Comparison of ENCODE assay signal across 22 mouse cellular contexts in the genomic region with DNA sequence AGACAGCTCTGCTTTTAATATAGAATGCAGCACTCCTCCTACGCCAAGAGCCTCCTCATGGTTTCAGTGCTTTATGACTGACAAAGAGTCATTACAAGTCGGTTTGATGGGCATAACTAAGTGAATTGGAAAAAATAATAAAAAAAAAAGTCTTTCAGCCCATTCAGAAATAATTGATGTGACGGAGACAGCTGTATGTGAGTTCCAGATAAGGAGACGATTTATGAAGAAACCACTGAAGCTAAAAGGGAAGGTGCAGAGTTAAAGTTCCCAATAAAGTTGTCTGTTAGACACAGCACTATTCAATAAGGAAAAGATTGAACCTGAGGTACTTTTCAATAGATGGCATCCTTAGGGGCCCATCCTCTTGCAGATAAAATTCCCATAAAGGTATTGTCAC.
DNase-seq lines count a peak whose midpoint lies in the region; ATAC-seq and TF ChIP-seq lines count a peak whose summit lies in the region.
"Had no signal": no experiment of that assay in that cellular context is flagged by ENCODE, and none has a peak within 500 bp of the region (broad histone marks: within the 10 kb centered on the region; RNA-seq: fewer than 3 reads in every experiment).

No protein-coding gene starts in this region.

- H3K4me1 ChIP-seq in G1E (ENCODE audit: insufficient read depth, low read depth, low read length) (peaks cover 24% of the 10 kb centered on the region), MEL (ENCODE audit: control insufficient read depth in 1 of 2, insufficient read depth in 2 of 2, low read length in 2 of 2) (no peaks in the 10 kb centered on the region)
- no peaks in the 10 kb centered on the region for H3K4me1 ChIP-seq in forebrain, embryonic 11.5 days (replicated peaks; ENCODE audit: control insufficient read depth, insufficient read depth, low read length)
- H3K4me1 ChIP-seq in limb, embryonic 10.5 days, result peaks cover 8% of the 10 kb centered on the region
- no peaks in the 10 kb centered on the region for H3K4me1 ChIP-seq in midbrain, embryonic 10.5 days

- H3K36me3 ChIP-seq in G1E (replicated peaks) (no peaks in the 10 kb centered on the region), MEL (ENCODE audit: control insufficient read depth in 1 of 2, insufficient read depth in 2 of 2, low read length in 2 of 2) (no peaks in the 10 kb centered on the region)
- no peaks in the 10 kb centered on the region for H3K36me3 ChIP-seq in forebrain, embryonic 11.5 days (ENCODE audit: control insufficient read depth, insufficient read depth, low read length)
- H3K36me3 ChIP-seq in limb, embryonic 10.5 days, result no peaks in the 10 kb centered on the region
- H3K36me3 ChIP-seq in midbrain, embryonic 10.5 days, result no peaks in the 10 kb centered on the region

- no peak overlapping the region for H3K4me2 ChIP-seq in forebrain, embryonic 11.5 days (ENCODE audit: low read depth, low read length, severe bottlenecking)

- no peak for TF ChIP-seq EP300 in MEL (IDR thresholded peaks at IDR 0.05; ENCODE audit: low read depth in 1 of 2, low read length in 2 of 2)

- H3K27me3 ChIP-seq in G1E (ENCODE audit: insufficient read depth, low read length) (no peaks in the 10 kb centered on the region), MEL (ENCODE audit: control insufficient read depth in 1 of 2, insufficient read depth in 2 of 2, low read length in 2 of 2) (no peaks in the 10 kb centered on the region)
- no peaks in the 10 kb centered on the region for H3K27me3 ChIP-seq in forebrain, embryonic 11.5 days (ENCODE audit: control insufficient read depth, insufficient read depth, low read length)
- no peaks in the 10 kb centered on the region for H3K27me3 ChIP-seq in limb, embryonic 10.5 days (ENCODE audit: low read depth, poor library complexity, severe bottlenecking)
- H3K27me3 ChIP-seq in midbrain, embryonic 10.5 days (ENCODE audit: low read depth, poor library complexity, severe bottlenecking), result no peaks in the 10 kb centered on the region
- H3K27me3 ChIP-seq: CH12.LX, Patski had no signal

- no peak overlapping the region for H3K9ac ChIP-seq in MEL (ENCODE audit: control insufficient read depth, low read depth, low read length, poor library complexity, severe bottlenecking)
- H3K9ac ChIP-seq in forebrain, embryonic 11.5 days (ENCODE audit: low read length), result no peak overlapping the region

- no peak for DNase-seq in G1E (ENCODE audit: low spot score)
- DNase-seq in MEL (ENCODE audit: low read depth, low spot score), result peak; percentile 2
- DNase-seq in forebrain, embryonic 11.5 days (ENCODE audit: low spot score), result no peak
- DNase-seq in limb, embryonic 10.5 days (ENCODE audit: low spot score), result no peak
- DNase-seq in midbrain, embryonic 10.5 days (ENCODE audit: low spot score), result no peak
- DNase-seq: adrenal gland, adult 2 months; adrenal gland, adult 8-10 months; adrenal gland, postnatal 10 days; adrenal gland, postnatal 14 days; adrenal gland, postnatal 25 days; adrenal gland, postnatal 36 days; B cell, adult 2 months; cerebellum, adult 11 months; cerebellum, adult 11-12 months; cerebellum, adult 18-20 months; cerebellum, adult 2 months; cerebellum, adult 8-10 months had no signal

- H3K4me3 ChIP-seq in G1E (ENCODE audit: low read depth, low read length) (no peak overlapping the region), MEL (ENCODE audit: control insufficient read depth in 1 of 2, insufficient read depth in 1 of 2, low read depth in 2 of 2, low read length in 2 of 2) (no peak overlapping the region)
- H3K4me3 ChIP-seq in forebrain, embryonic 11.5 days (ENCODE audit: low read depth, low read length), result no peak overlapping the region
- H3K4me3 ChIP-seq in limb, embryonic 10.5 days, result no peak overlapping the region
- H3K4me3 ChIP-seq in midbrain, embryonic 10.5 days, result no peak overlapping the region

- peak; percentile 71 for ATAC-seq in G1E (ENCODE audit: extremely low read depth, insufficient number of reproducible peaks, low FRiP score, poor library complexity, severe bottlenecking)
- ATAC-seq in megakaryocyte-erythroid progenitor cell, adult 5-6 weeks (replicated peaks; ENCODE audit: low FRiP score, low TSS enrichment, poor library complexity, severe bottlenecking), result 0 out of 2 replicates have a peak, but pooled peaks have one; percentile 30
- no peak for ATAC-seq in forebrain, embryonic 11.5 days (replicated peaks; ENCODE audit: low FRiP score)
- ATAC-seq: activated CD4-positive, CD25-positive, alpha-beta regulatory T cell, adult 4 months; CD4-positive, CD25-positive, alpha-beta regulatory T cell, adult 4 months; Patski had no signal

- TF ChIP-seq POLR2A in MEL (IDR thresholded peaks at IDR 0.05; ENCODE audit: control insufficient read depth in 1 of 2, insufficient read depth in 1 of 2, low read depth in 1 of 2, low read length in 2 of 2, poor library complexity in 1 of 2), result no peak

- no peak for TF ChIP-seq RAD21 in MEL (IDR thresholded peaks at IDR 0.05; ENCODE audit: low read depth, low read length)

- no peaks in the 10 kb centered on the region for H3K9me3 ChIP-seq in G1E (replicated peaks)
- H3K9me3 ChIP-seq in MEL (replicated peaks; ENCODE audit: insufficient read depth, low read length), result no peaks in the 10 kb centered on the region
- H3K9me3 ChIP-seq in forebrain, embryonic 11.5 days (ENCODE audit: control insufficient read depth, low read length), result no peaks in the 10 kb centered on the region
- H3K9me3 ChIP-seq in limb, embryonic 10.5 days (replicated peaks), result no peaks in the 10 kb centered on the region
- H3K9me3 ChIP-seq in midbrain, embryonic 10.5 days (replicated peaks), result no peaks in the 10 kb centered on the region

- H3K79me2 ChIP-seq in MEL (ENCODE audit: control insufficient read depth, insufficient read depth, low read length, poor library complexity), result no peaks in the 10 kb centered on the region

- TF ChIP-seq CTCF in G1E (IDR thresholded peaks at IDR 0.05; ENCODE audit: low read depth, low read length), result no peak
- TF ChIP-seq CTCF in MEL (IDR thresholded peaks at IDR 0.05 in 2 of 3, conservative IDR thresholded peaks at IDR 0.05 in 1 of 3; ENCODE audit: control insufficient read depth in 1 of 3, insufficient read depth in 1 of 3, low read depth in 2 of 3, low read length in 3 of 3, poor library complexity in 1 of 3, severe bottlenecking in 1 of 3), result no peak

- H3K27ac ChIP-seq in MEL (ENCODE audit: control insufficient read depth, low read depth, low read length), result no peak overlapping the region
- no peak overlapping the region for H3K27ac ChIP-seq in forebrain, embryonic 11.5 days (ENCODE audit: low read depth, low read length)
- H3K27ac ChIP-seq in limb, embryonic 10.5 days, result no peak overlapping the region
- H3K27ac ChIP-seq in midbrain, embryonic 10.5 days (replicated peaks), result no peak overlapping the region

- 80% methylated on average over 4 of the region's 4 CpGs for WGBS in forebrain, embryonic 11.5 days
- 70% methylated on average over 4 of the region's 4 CpGs for WGBS in limb, embryonic 10.5 days
- WGBS in midbrain, embryonic 10.5 days, result 84% methylated on average over 4 of the region's 4 CpGs

TF ChIP-seq in MEL, 35 proteins besides CTCF, POLR2A, EP300 and RAD21:
- TF ChIP-seq MXI1 (IDR thresholded peaks at IDR 0.05; ENCODE audit: low read depth, low read length), result no peak
- peak; percentile 53; the same call in 1 of the 2 replicates for TF ChIP-seq ZNF384 (IDR thresholded peaks at IDR 0.05; ENCODE audit: low read depth, low read length)
- TF ChIP-seq CHD2 (IDR thresholded peaks at IDR 0.05; ENCODE audit: low read length), result no peak
- no peak for TF ChIP-seq BHLHE40 (IDR thresholded peaks at IDR 0.05; ENCODE audit: borderline replicate concordance, low read depth, low read length)
- no peak for TF ChIP-seq CHD1 (IDR thresholded peaks at IDR 0.05; ENCODE audit: low read depth, low read length)
- TF ChIP-seq ZKSCAN1 (IDR thresholded peaks at IDR 0.05; ENCODE audit: low read depth, low read length), result no peak
